Mouse (Mus musculus) ES-E14 (cell line): ENCODE data around the gene Gpam.

Experiments
- CHD2 ChIP-seq: IDR thresholded peaks from 2 replicates; pipeline ENCODE4 v1.6.1; 2014; ENCODE audit warnings: mild to moderate bottlenecking, low read depth, low read length, inconsistent platforms
- HCFC1 ChIP-seq: IDR thresholded peaks from 2 replicates; pipeline ENCODE4 v1.6.1; 2012; ENCODE audit warnings: low read length, inconsistent platforms, borderline replicate concordance; ENCODE audit not compliant: insufficient read depth
- ZC3H11A ChIP-seq: IDR thresholded peaks from 2 replicates; pipeline ENCODE4 v1.6.1; 2012; ENCODE audit warnings: low read depth, mild to moderate bottlenecking, inconsistent platforms, low read length, borderline replicate concordance

DNA sequence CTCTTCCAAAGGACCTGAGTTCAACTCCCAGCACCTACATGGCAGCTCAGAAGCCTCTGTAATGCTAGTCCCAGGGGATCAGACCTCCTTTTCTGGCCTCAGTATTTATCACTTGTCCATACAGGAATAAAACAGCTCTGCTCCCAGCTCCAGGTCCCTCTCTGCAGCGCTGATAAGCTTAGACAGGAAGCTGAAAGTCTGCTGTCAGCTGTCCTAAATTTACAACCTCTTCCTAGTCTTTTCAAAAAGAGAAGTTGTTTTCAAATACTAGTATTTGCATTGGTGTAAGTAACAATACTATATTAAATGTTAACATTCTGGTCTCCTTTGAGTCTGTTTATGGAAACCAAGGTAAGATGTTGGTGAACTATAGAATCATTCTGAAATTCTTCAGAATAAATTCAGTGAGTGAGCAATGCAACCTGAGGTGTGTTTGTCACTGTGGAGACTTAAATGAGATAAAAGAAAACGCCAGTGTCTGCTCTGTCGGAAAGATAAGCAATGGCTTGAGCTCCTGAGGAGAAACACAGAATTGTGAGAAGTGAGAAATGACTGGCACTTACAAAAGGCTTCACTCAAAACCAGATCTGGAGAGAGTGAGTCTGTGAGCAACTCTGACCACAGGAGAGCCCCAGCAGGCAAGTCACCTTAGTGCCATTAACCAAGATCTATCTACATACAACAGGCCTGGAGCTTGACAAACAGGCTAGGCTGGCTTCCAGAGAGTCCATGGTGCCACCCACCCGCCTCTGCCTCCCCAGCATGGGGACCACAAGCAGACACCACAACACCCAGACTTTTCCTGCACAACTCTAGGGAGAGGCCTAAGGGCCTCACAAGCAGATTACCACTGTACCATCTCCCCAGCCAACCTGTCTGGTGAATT is 41.8 kb downstream of the Gpam start:
- TF ChIP-seq HCFC1 (no peak), ZC3H11A (no peak), CHD2 (no peak)
